Mouse (Mus musculus): Measurements from ENCODE around the gene Mprip. TPM values are rescaled to one million over a fixed set of nuclear protein-coding genes. Genes with fewer than 3 reads are reported as not detected.

Mprip gene
- total RNA-seq, 2 experiments from 2014 or later = 297 to 299 TPM

- no peak overlapping the region for H3K4me3 ChIP-seq
- intact Hi-C loops (cut with DNase I) = loop anchor here (1.0 kb wide), 1 partner anchor 122 kb away; no protein-coding TSS in a partner anchor
- DNase-seq (ENCODE audit: extremely low spot score in 1 of 2, low spot score in 2 of 2) = no peak
- TF ChIP-seq CTCF (IDR thresholded peaks at IDR 0.05) = peak; percentile 76
- H3K27ac ChIP-seq = no peak overlapping the region
These were observed 85.5 kb downstream of the Mprip start for GRCm38 (mm10) chr11:59746614-59747013.

GRCm38 (mm10) chr11:59749050-59749449 lies 87.9 kb downstream of the Mprip start:
- no peak overlapping the region for H3K27ac ChIP-seq
- TF ChIP-seq CTCF (IDR thresholded peaks at IDR 0.05) = no peak
- H3K4me3 ChIP-seq = no peak overlapping the region
- intact Hi-C loops (cut with DNase I) = no loop called here
- no peak for DNase-seq (ENCODE audit: extremely low spot score in 1 of 2, low spot score in 2 of 2)

DNA sequence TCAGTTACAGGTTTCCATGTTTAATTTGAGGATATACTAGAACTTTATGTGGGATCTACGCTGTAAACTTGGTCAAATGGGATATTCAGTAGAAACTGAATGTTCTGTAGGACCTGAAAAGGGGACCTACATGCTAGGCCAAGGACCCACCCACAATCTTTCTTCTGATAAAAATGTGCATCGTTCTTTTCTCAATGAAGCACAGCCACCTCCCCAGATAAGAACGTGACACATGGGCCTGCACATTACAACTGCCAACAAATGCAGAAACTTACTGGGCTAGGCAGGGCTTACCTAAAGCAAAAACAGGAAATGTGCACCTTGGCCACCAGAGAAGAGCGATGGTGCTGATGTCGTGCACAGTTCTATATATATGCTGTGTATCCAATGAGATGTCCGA lies 93.4 kb downstream of the Mprip start:
- no peak for TF ChIP-seq CTCF (IDR thresholded peaks at IDR 0.05)
- H3K27ac ChIP-seq = no peak overlapping the region
- DNase-seq (ENCODE audit: extremely low spot score in 1 of 2, low spot score in 2 of 2) = no peak
- intact Hi-C loops (cut with DNase I) = loop anchor here (10.0 kb wide), 1 partner anchor 230 kb away; the partner anchor contains the start of gene Zkscan17
- no peak overlapping the region for H3K4me3 ChIP-seq

GRCm38 (mm10) chr11:59756351-59756750 lies 95.2 kb downstream of the Mprip start:
- no peak for DNase-seq (ENCODE audit: extremely low spot score in 1 of 2, low spot score in 2 of 2)
- intact Hi-C loops (cut with DNase I) = loop anchor here (10.0 kb wide), 1 partner anchor 232 kb away; the partner anchor contains the start of gene Zkscan17
- no peak overlapping the region for H3K27ac ChIP-seq
- TF ChIP-seq CTCF (IDR thresholded peaks at IDR 0.05) = no peak
- H3K4me3 ChIP-seq = no peak overlapping the region

GRCm38 (mm10) chr11:59758191-59758985 lies 97.3 kb downstream of the Mprip start:
- intact Hi-C loops (cut with DNase I) = loop anchor here (10.0 kb wide), 1 partner anchor 234 kb away; the partner anchor contains the start of gene Zkscan17
- H3K4me3 ChIP-seq = no peak overlapping the region
- H3K27ac ChIP-seq = peak overlapping the region; percentile 44
- TF ChIP-seq CTCF (IDR thresholded peaks at IDR 0.05) = no peak
- DNase-seq (ENCODE audit: extremely low spot score in 1 of 2, low spot score in 2 of 2) = no peak

DNA sequence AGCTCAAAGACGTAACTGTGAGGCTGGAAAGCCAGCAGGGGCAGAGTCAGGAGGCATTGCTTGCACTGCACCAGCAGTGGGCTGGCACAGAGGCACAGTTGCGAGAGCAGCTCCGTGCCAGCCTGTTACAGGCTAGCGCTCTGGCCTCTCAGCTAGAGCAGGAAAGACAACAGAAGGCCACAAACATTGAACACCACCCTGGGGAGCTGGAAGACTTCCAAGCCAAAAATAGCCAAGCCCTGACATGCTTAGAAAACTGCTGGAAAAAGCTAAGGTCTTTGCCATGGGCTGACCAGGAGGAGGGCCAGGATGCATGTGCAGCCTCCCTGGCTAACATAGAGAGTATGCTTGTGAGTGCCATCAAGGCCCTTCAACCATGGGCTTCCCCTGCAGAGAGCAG lies 98.1 kb downstream of the Mprip start:
- Histone ChIP-seq H3K27ac (peak overlapping the region; percentile 44), H3K4me3 (no peak overlapping the region)
- intact Hi-C loops (cut with DNase I) = loop anchor here (10.0 kb wide), 1 partner anchor 234 kb away; the partner anchor contains the start of gene Zkscan17
- DNase-seq (ENCODE audit: extremely low spot score in 1 of 2, low spot score in 2 of 2) = peak in 1 of 2 experiments; percentile 37
- no peak; the same call in none of the 2 replicates for TF ChIP-seq CTCF (IDR thresholded peaks at IDR 0.05)

- H3K4me3 ChIP-seq = no peak overlapping the region
- DNase-seq (ENCODE audit: extremely low spot score in 1 of 2, low spot score in 2 of 2) = no peak
- peak overlapping the region; percentile 44 for H3K27ac ChIP-seq
- intact Hi-C loops (cut with DNase I) = loop anchor here (10.0 kb wide), 1 partner anchor 235 kb away; the partner anchor contains the start of gene Zkscan17
- TF ChIP-seq CTCF (IDR thresholded peaks at IDR 0.05) = no peak
These were observed 98.5 kb downstream of the Mprip start for GRCm38 (mm10) chr11:59759626-59760025.

DNA sequence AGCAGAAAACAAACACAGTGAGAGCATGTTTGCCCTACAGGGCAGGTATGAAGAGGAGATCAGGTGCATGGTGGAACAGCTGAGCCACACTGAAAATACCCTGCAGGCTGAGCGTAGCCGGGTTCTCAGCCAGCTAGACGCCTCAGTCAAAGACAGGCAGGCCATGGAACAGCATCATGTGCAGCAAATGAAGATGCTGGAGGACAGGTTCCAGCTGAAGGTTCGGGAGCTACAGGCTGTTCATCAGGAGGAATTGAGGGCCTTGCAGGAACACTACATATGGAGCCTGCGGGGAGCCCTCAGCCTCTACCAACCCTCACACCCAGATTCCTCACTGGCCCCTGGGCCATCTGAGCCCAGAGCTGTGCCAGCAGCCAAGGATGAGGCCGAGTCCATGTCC lies 99.7 kb downstream of the Mprip start:
- peak overlapping the region; percentile 24; the same call in 1 of the 2 replicates for H3K27ac ChIP-seq
- intact Hi-C loops (cut with DNase I) = no loop called here
- TF ChIP-seq CTCF (IDR thresholded peaks at IDR 0.05) = no peak

DNA sequence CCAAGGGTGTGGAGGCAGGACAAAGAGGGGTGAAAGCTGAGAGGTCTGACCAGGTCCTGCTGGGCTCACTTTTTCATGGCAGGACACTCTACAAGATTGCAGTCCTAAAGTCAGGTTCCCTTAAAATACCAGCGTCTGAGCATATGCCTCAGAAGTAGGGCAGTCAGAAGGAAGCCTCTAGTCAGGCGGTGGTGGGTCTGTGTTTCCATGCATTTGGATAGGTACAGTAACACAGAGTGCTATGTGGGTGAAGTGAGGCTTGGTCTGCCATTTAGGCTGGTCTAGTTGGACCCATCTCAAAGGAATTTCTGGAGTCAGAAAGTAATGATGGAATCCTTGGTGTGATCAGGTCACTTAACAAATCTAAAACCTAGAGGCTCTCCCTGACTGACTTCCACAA lies 108.2 kb downstream of the Mprip start:
- H3K4me3 ChIP-seq = no peak overlapping the region
- no peak for TF ChIP-seq CTCF (IDR thresholded peaks at IDR 0.05)
- intact Hi-C loops (cut with DNase I) = no loop called here
- H3K27ac ChIP-seq = no peak overlapping the region; the same call in 1 of the 2 replicates
- DNase-seq (ENCODE audit: extremely low spot score in 1 of 2, low spot score in 2 of 2) = no peak

More for the DNA sequence above, 99.7 kb downstream of the Mprip start:
- no peak overlapping the region for H3K4me3 ChIP-seq
- no peak for DNase-seq (ENCODE audit: extremely low spot score in 1 of 2, low spot score in 2 of 2)

DNA sequence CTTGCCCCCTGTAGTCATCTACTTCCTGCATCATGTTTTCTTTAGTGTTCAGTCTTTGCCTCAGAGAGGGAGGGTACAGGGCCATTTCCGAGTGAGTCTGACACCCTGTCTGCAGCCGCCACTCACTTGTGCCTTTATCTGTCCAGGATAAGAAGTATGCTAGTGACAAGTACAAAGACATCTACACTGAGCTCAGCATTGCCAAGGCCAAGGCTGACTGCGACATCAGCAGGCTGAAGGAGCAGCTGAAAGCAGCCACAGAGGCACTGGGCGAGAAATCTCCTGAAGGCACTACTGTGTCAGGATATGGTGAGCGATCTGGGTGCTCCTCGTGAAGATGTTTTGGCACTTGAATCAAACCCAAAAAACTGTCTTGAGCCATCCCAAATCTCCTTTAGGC lies 108.6 kb downstream of the Mprip start:
- Histone ChIP-seq H3K4me3 (no peak overlapping the region), H3K27ac (peak overlapping the region; percentile 24; the same call in 1 of the 2 replicates)
- intact Hi-C loops (cut with DNase I) = no loop called here
- no peak for TF ChIP-seq CTCF (IDR thresholded peaks at IDR 0.05)
- no peak for DNase-seq (ENCODE audit: extremely low spot score in 1 of 2, low spot score in 2 of 2)

DNA sequence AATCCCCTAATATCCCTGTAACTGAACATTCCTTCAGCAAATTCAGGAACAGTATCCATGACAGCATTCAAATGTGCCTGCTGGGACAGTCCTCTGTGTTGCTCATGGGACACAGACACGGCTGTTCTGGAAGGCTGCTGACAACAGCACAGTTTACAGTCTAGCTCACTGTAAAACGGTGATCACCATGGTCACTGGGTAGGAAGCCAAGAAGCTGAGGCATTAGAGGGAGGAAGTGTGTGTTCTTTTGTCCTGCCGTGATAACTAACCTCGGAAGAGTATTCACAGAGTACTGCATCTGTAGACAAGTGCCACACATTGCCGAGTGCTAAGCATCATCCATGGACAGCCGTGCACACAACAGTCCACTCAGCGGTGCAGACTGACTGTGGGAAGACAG lies 109.6 kb downstream of the Mprip start:
- no peak for TF ChIP-seq CTCF (IDR thresholded peaks at IDR 0.05)
- intact Hi-C loops (cut with DNase I) = no loop called here
- DNase-seq (ENCODE audit: extremely low spot score in 1 of 2, low spot score in 2 of 2) = no peak
- Histone ChIP-seq H3K27ac (no peak overlapping the region), H3K4me3 (no peak overlapping the region)

- no peak for TF ChIP-seq CTCF (IDR thresholded peaks at IDR 0.05)
- H3K27ac ChIP-seq = no peak overlapping the region
- no peak overlapping the region for H3K4me3 ChIP-seq
- DNase-seq (ENCODE audit: extremely low spot score in 1 of 2, low spot score in 2 of 2) = no peak
- intact Hi-C loops (cut with DNase I) = no loop called here
These were observed 111.2 kb downstream of the Mprip start for GRCm38 (mm10) chr11:59772291-59772690.

Data from left cerebral cortex, adult 2 months (tissue).